ENCODE assay signal across 11 mouse cellular contexts in genomic region chr6:113283500-113283899, GRCm38 (mm10). TPM values are rescaled to one million over a fixed set of nuclear protein-coding genes. Genes with fewer than 3 reads are reported as not detected.
DNase-seq lines count a peak whose midpoint lies in the region; ATAC-seq and TF ChIP-seq lines count a peak whose summit lies in the region.
"Had no signal": no experiment of that assay in that cellular context is flagged by ENCODE, and none has a peak within 500 bp of the region (broad histone marks: within the 10 kb centered on the region; RNA-seq: fewer than 3 reads in every experiment).

No protein-coding gene starts in this region.

- peaks cover 4% of the 10 kb centered on the region for H3K4me1 ChIP-seq in lung, embryonic 15.5 days
- peaks cover 15% of the 10 kb centered on the region for H3K4me1 ChIP-seq in hindbrain, embryonic 14.5 days (replicated peaks; ENCODE audit: control insufficient read depth, insufficient read depth, low read length)
- peaks cover 8% of the 10 kb centered on the region; the same call in 1 of the 2 replicates for H3K4me1 ChIP-seq in midbrain, postnatal 0 days (ENCODE audit: insufficient read depth, low read length)

- no peak overlapping the region for H3K9ac ChIP-seq in lung, embryonic 15.5 days
- no peak overlapping the region for H3K9ac ChIP-seq in hindbrain, embryonic 14.5 days
- H3K9ac ChIP-seq in midbrain, postnatal 0 days (replicated peaks; ENCODE audit: low read length, poor library complexity, severe bottlenecking), result no peak overlapping the region

- peaks cover 38% of the 10 kb centered on the region for H3K27me3 ChIP-seq in lung, embryonic 15.5 days
- peaks cover 44% of the 10 kb centered on the region for H3K27me3 ChIP-seq in hindbrain, embryonic 14.5 days (ENCODE audit: control insufficient read depth, insufficient read depth, low read length)
- peaks cover 15% of the 10 kb centered on the region for H3K27me3 ChIP-seq in midbrain, postnatal 0 days (ENCODE audit: insufficient read depth, low read length)

- TF ChIP-seq CTCF in midbrain, postnatal 0 days (IDR thresholded peaks at IDR 0.05), result no peak

- ATAC-seq in lung, embryonic 15.5 days (ENCODE audit: borderline replicate concordance, extremely low read depth, low FRiP score, low TSS enrichment), result peak; percentile 54
- ATAC-seq in hindbrain, embryonic 14.5 days (ENCODE audit: low FRiP score), result no peak
- ATAC-seq in midbrain, postnatal 0 days (ENCODE audit: low FRiP score), result peak; percentile 9; the same call in 1 of the 2 replicates
- ATAC-seq in granulocyte monocyte progenitor cell, adult 5-6 weeks (replicated peaks; ENCODE audit: poor library complexity, severe bottlenecking), result no peak

- intact Hi-C loops in left cerebral cortex, postnatal 36 days (cut with DNase I), result no loop called here

- peak overlapping the region; percentile 41 for H3K4me2 ChIP-seq in lung, embryonic 15.5 days
- peak overlapping the region; percentile 68 for H3K4me2 ChIP-seq in hindbrain, embryonic 14.5 days (replicated peaks)
- peak overlapping the region; percentile 82 for H3K4me2 ChIP-seq in midbrain, postnatal 0 days (ENCODE audit: low read depth, low read length, poor library complexity, severe bottlenecking)

- WGBS in lung, embryonic 15.5 days, result 4% methylated on average over 6 of the region's 6 CpGs
- whole genome bisulfite sequencing in hindbrain, embryonic 14.5 days, result 8% methylated on average over 6 of the region's 6 CpGs
- 15% methylated on average over 5 of the region's 6 CpGs for WGBS in midbrain, postnatal 0 days

- no peaks in the 10 kb centered on the region for H3K36me3 ChIP-seq in lung, embryonic 15.5 days
- peaks cover 15% of the 10 kb centered on the region for H3K36me3 ChIP-seq in hindbrain, embryonic 14.5 days (replicated peaks; ENCODE audit: control insufficient read depth, insufficient read depth)
- peaks cover 15% of the 10 kb centered on the region; the same call in 1 of the 2 replicates for H3K36me3 ChIP-seq in midbrain, postnatal 0 days (ENCODE audit: insufficient read depth, low read length)

- H3K27ac ChIP-seq in lung, embryonic 15.5 days, result no peak overlapping the region
- H3K27ac ChIP-seq in hindbrain, embryonic 14.5 days, result no peak overlapping the region
- H3K27ac ChIP-seq in midbrain, postnatal 0 days (ENCODE audit: low read depth, low read length), result no peak overlapping the region

- H3K4me3 ChIP-seq in lung, embryonic 15.5 days, result no peak overlapping the region
- no peak overlapping the region; the same call in 1 of the 2 replicates for H3K4me3 ChIP-seq in hindbrain, embryonic 14.5 days (replicated peaks; ENCODE audit: low read length)
- peak overlapping the region; percentile 38; the same call in 1 of the 2 replicates for H3K4me3 ChIP-seq in midbrain, postnatal 0 days (ENCODE audit: low read depth, low read length)

- no peaks in the 10 kb centered on the region for H3K9me3 ChIP-seq in lung, embryonic 15.5 days
- H3K9me3 ChIP-seq in hindbrain, embryonic 14.5 days (ENCODE audit: control insufficient read depth, low read length), result no peaks in the 10 kb centered on the region
- no peaks in the 10 kb centered on the region for H3K9me3 ChIP-seq in midbrain, postnatal 0 days (ENCODE audit: low read length)

- DNase-seq in lung, postnatal 4 days, result no peak
- DNase-seq in cerebellum, adult 9-11 months, result peak; percentile 62
- no peak for DNase-seq in hindbrain, embryonic 14.5 days (ENCODE audit: low spot score)
- DNase-seq in midbrain, postnatal 0 days (ENCODE audit: low spot score), result no peak
- DNase-seq in left cerebral cortex, postnatal 36 days (ENCODE audit: low spot score in 2 of 2), result no peak
- DNase-seq in adrenal gland, adult 2 months, result no peak
- DNase-seq: thymus, postnatal 4 days had no signal

RNA-seq across cellular contexts. Expression of gene Cpne9, which starts 1.4 kb away (rescaled TPM):
- polyA plus RNA-seq in lung, embryonic 15.5 days (2015; fragmentation: Nextera tagmentation; extraction: Ambion mirVana), result 0.05 TPM in 1 of 2 replicates, not detected in the other
- polyA plus RNA-seq in hindbrain, embryonic 14.5 days (2014; fragmentation: Nextera tagmentation; extraction: Ambion mirVana), result 2.4 and 5.0 TPM in 2 replicates
- total RNA-seq in midbrain, postnatal 0 days (2014; rRNA removed), result 10.3 and 23.4 TPM in 2 replicates
- 7.9 and 9.1 TPM in 2 replicates for polyA plus RNA-seq in midbrain, postnatal 0 days (2015; fragmentation: Nextera tagmentation; extraction: Ambion mirVana)
- total RNA-seq in left cerebral cortex, postnatal 36 days (2021), result 10 to 100 TPM; 76.4 to 79.5 TPM
- total RNA-seq in granulocyte monocyte progenitor cell, adult 5-6 weeks (2014; fragmentation: Nextera tagmentation), result 0.19 TPM in 1 of 2 replicates, not detected in the other
- total RNA-seq in granulocyte monocyte progenitor cell, adult 5-6 weeks (2017), result 0.39 TPM in 1 of 2 replicates, not detected in the other
- 1 to 10 TPM; 2.8 to 3.4 TPM for total RNA-seq in adrenal gland, adult 2 months (2021)
- 2.2 and 7.4 TPM in 2 replicates for polyA plus RNA-seq in adrenal gland, adult 2 months (2012; rRNA removed)
- total RNA-seq: heart, postnatal 25 days; liver, adult 2 months had no signal
- polyA plus RNA-seq: liver, adult 2 months had no signal

RNA-seq across cellular contexts. Expression of gene Brpf1, which starts 23.4 kb away (rescaled TPM):
- 17.0 and 18.3 TPM in 2 replicates for polyA plus RNA-seq in lung, embryonic 15.5 days (2015; fragmentation: Nextera tagmentation; extraction: Ambion mirVana)
- 17.5 and 18.1 TPM in 2 replicates for polyA plus RNA-seq in hindbrain, embryonic 14.5 days (2014; fragmentation: Nextera tagmentation; extraction: Ambion mirVana)
- total RNA-seq in midbrain, postnatal 0 days (2014; rRNA removed), result 22.1 and 28.1 TPM in 2 replicates
- polyA plus RNA-seq in midbrain, postnatal 0 days (2015; fragmentation: Nextera tagmentation; extraction: Ambion mirVana), result 9.0 and 10.0 TPM in 2 replicates
- total RNA-seq in left cerebral cortex, postnatal 36 days (2021), result 10 to 100 TPM; 29.0 to 30.3 TPM
- 48.4 and 53.2 TPM in 2 replicates for total RNA-seq in granulocyte monocyte progenitor cell, adult 5-6 weeks (2014; fragmentation: Nextera tagmentation)
- total RNA-seq in granulocyte monocyte progenitor cell, adult 5-6 weeks (2017), result 40.0 and 43.8 TPM in 2 replicates
- total RNA-seq in adrenal gland, adult 2 months (2021), result 10 to 100 TPM; 23.8 to 24.2 TPM
- polyA plus RNA-seq in adrenal gland, adult 2 months (2012; rRNA removed), result 14.3 and 15.1 TPM in 2 replicates

RNA-seq across cellular contexts. Expression of gene Ogg1, which starts 43.3 kb away (rescaled TPM):
- 16.5 and 17.7 TPM in 2 replicates for polyA plus RNA-seq in lung, embryonic 15.5 days (2015; fragmentation: Nextera tagmentation; extraction: Ambion mirVana)
- 8.4 and 9.0 TPM in 2 replicates for polyA plus RNA-seq in hindbrain, embryonic 14.5 days (2014; fragmentation: Nextera tagmentation; extraction: Ambion mirVana)
- 10.8 and 14.8 TPM in 2 replicates for total RNA-seq in midbrain, postnatal 0 days (2014; rRNA removed)
- 7.3 and 8.9 TPM in 2 replicates for polyA plus RNA-seq in midbrain, postnatal 0 days (2015; fragmentation: Nextera tagmentation; extraction: Ambion mirVana)
- 1 to 10 TPM; 6.5 to 7.1 TPM for total RNA-seq in left cerebral cortex, postnatal 36 days (2021)
- total RNA-seq in granulocyte monocyte progenitor cell, adult 5-6 weeks (2014; fragmentation: Nextera tagmentation), result 13.8 and 17.8 TPM in 2 replicates
- total RNA-seq in granulocyte monocyte progenitor cell, adult 5-6 weeks (2017), result 6.4 and 7.9 TPM in 2 replicates
- total RNA-seq in adrenal gland, adult 2 months (2021), result 10 to 100 TPM; 10.5 to 16.4 TPM
- 22.0 and 22.3 TPM in 2 replicates for polyA plus RNA-seq in adrenal gland, adult 2 months (2012; rRNA removed)

RNA-seq across cellular contexts. Expression of gene Mtmr14, which starts 45.9 kb away (rescaled TPM):
- polyA plus RNA-seq in lung, embryonic 15.5 days (2015; fragmentation: Nextera tagmentation; extraction: Ambion mirVana), result 43.8 and 46.1 TPM in 2 replicates
- 36.3 and 36.7 TPM in 2 replicates for polyA plus RNA-seq in hindbrain, embryonic 14.5 days (2014; fragmentation: Nextera tagmentation; extraction: Ambion mirVana)
- total RNA-seq in midbrain, postnatal 0 days (2014; rRNA removed), result 39.0 and 42.5 TPM in 2 replicates
- polyA plus RNA-seq in midbrain, postnatal 0 days (2015; fragmentation: Nextera tagmentation; extraction: Ambion mirVana), result 29.4 and 30.5 TPM in 2 replicates
- total RNA-seq in left cerebral cortex, postnatal 36 days (2021), result 10 to 100 TPM; 15.3 to 17.4 TPM
- 32.4 and 37.6 TPM in 2 replicates for total RNA-seq in granulocyte monocyte progenitor cell, adult 5-6 weeks (2014; fragmentation: Nextera tagmentation)
- 31.0 and 40.9 TPM in 2 replicates for total RNA-seq in granulocyte monocyte progenitor cell, adult 5-6 weeks (2017)
- total RNA-seq in adrenal gland, adult 2 months (2021), result 10 to 100 TPM; 14.8 to 23.8 TPM
- polyA plus RNA-seq in adrenal gland, adult 2 months (2012; rRNA removed), result 46.7 and 47.1 TPM in 2 replicates

Comparison
In these comparisons a context has a peak if more than half of its experiments do, and no peak if none do; other contexts are left out.
1. ATAC-seq: peak in lung, embryonic 15.5 days (single experiment) and midbrain, postnatal 0 days (single experiment); none in hindbrain, embryonic 14.5 days (single experiment) and granulocyte monocyte progenitor cell, adult 5-6 weeks (single experiment).
2. Peak in every context shown above with its lines, with median percentiles within 50 percentile points of each other: H3K4me2 ChIP-seq.